Mouse (Mus musculus) lung, postnatal 0 days (tissue): Measurements from ENCODE around the gene Tmco4. TPM values are rescaled to one million over a fixed set of nuclear protein-coding genes. Genes with fewer than 3 reads are reported as not detected.
A peak's percentile ranks its signal among the peaks of the same experiment; 100 is the strongest.

Source experiments
- ATAC-seq: fragments of 200-750 bp; cut with Nextera tagmentation; 2 replicates; pipeline ENCODE4 v1.8.0; 2017; ENCODE audit warnings: moderate library complexity
- DNase-seq: peaks from one replicate; pipeline ENCODE4 v3.0.0-alpha.2; 2016; ENCODE audit warnings: low spot score
- H3K27ac ChIP-seq: fragments of 300-500 bp; sonication (generic); 2 replicates; pipeline ENCODE4 v1.5.1; 2014; ENCODE audit warnings: antibody characterized with exemption, mild to moderate bottlenecking, low read length, mixed read lengths
- H3K27me3 ChIP-seq: fragments of 300-500 bp; sonication (generic); replicated peaks from 2 replicates; pipeline ENCODE4 v1.6.1; 2014; ENCODE audit warnings: low read length, mixed read lengths; ENCODE audit not compliant: insufficient read depth
- H3K36me3 ChIP-seq: fragments of 300-500 bp; sonication (generic); 2 replicates; pipeline ENCODE4 v1.6.1; 2014; ENCODE audit warnings: low read length, mixed read lengths; ENCODE audit not compliant: insufficient read depth
- H3K4me1 ChIP-seq: fragments of 300-500 bp; sonication (generic); 2 replicates; pipeline ENCODE4 v1.6.1; 2014; ENCODE audit warnings: antibody characterized with exemption, low read depth, low read length, mixed read lengths; ENCODE audit not compliant: insufficient read depth
- H3K4me2 ChIP-seq: fragments of 300-500 bp; sonication (generic); replicated peaks from 2 replicates; pipeline ENCODE4 v1.6.1; 2014; ENCODE audit warnings: low read depth, mild to moderate bottlenecking, low read length, moderate library complexity, mixed read lengths
- H3K4me3 ChIP-seq: fragments of 300-500 bp; sonication (generic); 2 replicates; pipeline ENCODE4 v1.5.1; 2014; ENCODE audit warnings: low read depth, low read length
- H3K9ac ChIP-seq: fragments of 300-500 bp; sonication (generic); replicated peaks from 2 replicates; pipeline ENCODE4 v1.6.1; 2014; ENCODE audit warnings: low read depth, mild to moderate bottlenecking
- H3K9me3 ChIP-seq: fragments of 300-500 bp; sonication (generic); 2 replicates; pipeline ENCODE4 v1.6.1; 2016; ENCODE audit warnings: low read length, mixed read lengths
- CTCF ChIP-seq: IDR thresholded peaks from 2 replicates; pipeline ENCODE4 v1.5.1; 2016; ENCODE audit warnings: antibody characterized with exemption, mild to moderate bottlenecking
- EP300 ChIP-seq: IDR thresholded peaks from 2 replicates; pipeline ENCODE4 v1.6.1; 2016; ENCODE audit warnings: antibody characterized with exemption, mild to moderate bottlenecking, control low read depth
- WGBS: fragments of 180-500 bp; shearing (Covaris S2); extraction: QIAGEN DNeasy Blood & Tissue Kit; methylation state at CpG from one replicate; pipeline ENCODE4 v1.1.7; 2014; 5-methylcytosine and 5-hydroxymethylcytosine counted together
- polyA plus RNA-seq: library from polyadenylated mRNA; unstranded; fragments of >200 nt; fragmentation: Nextera tagmentation; extraction: Ambion mirVana; gene quantifications from 2 replicates; pipeline ENCODE4 v1.2.1, GENCODE M21; 2015

The Tmco4 gene
- polyA plus RNA-seq: 8.3 and 8.5 TPM in 2 replicates

DNA sequence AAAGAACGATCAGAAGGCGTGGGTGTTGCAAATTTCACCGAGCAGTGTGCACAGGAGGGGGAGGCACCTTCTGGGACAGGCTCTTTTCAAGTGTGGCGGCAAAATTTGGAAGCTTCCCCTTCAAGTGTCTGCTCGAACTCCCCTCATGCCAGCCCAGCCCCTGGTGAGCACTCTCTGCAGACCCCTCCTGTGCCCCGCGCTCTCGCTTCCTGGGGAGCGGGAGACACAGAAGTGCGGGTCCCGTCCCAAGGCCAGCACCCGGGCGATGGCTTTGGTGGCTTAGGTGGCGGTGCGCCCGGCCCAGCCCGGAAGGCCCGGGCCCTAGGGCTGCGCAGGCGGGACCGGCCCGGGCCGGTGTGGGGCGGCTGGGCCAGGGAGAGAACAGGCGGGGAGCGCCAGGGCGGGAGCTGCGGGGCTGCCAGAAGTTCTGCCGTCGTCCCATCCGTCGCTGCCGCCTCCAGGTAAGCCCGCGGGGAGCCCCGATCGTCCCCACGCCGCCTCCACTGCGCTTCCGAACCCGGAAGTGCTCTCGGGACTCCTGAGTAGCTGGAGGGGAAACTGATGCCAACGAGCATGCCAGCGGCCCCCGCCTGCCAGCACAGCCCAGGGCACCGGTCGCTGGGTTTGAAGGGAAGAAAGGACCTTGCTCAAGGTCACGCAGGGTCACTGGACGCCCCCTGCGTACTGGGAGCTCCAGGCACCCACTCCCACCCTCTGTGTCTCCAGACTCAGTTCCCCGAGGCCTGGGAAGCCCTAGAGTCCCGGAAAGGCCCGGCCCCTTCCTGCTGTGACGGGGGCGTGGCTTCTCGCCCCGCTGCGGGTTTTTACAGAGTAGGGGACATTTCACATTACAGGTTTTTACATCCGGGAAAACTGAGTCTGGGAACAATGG lies at the start of gene Tmco4:
TSS of gene Tmco4 (plus strand) at position 62 of the 892 bp plus-strand sequence.
- WGBS: 0% methylated on average over 43 of the region's 60 CpGs
- H3K27me3 ChIP-seq: no peaks in the 10 kb centered on the region
- TF ChIP-seq EP300 (no peak), CTCF (peak; percentile 6; the same call in 1 of the 2 replicates)
- no peaks in the 10 kb centered on the region for H3K36me3 ChIP-seq
- peak within 1 kb of the TSS; percentile 98 for H3K4me2 ChIP-seq
- H3K4me1 ChIP-seq: no peaks in the 10 kb centered on the region; the same call in 1 of the 2 replicates
- H3K9ac ChIP-seq: peak within 1 kb of the TSS; percentile 82
- H3K27ac ChIP-seq: peak within 1 kb of the TSS; percentile 97
- H3K4me3 ChIP-seq: peak within 1 kb of the TSS; percentile 68
- ATAC-seq: peak; percentile 72
- no peaks in the 10 kb centered on the region for H3K9me3 ChIP-seq
- peak; percentile 91 for DNase-seq

DNA sequence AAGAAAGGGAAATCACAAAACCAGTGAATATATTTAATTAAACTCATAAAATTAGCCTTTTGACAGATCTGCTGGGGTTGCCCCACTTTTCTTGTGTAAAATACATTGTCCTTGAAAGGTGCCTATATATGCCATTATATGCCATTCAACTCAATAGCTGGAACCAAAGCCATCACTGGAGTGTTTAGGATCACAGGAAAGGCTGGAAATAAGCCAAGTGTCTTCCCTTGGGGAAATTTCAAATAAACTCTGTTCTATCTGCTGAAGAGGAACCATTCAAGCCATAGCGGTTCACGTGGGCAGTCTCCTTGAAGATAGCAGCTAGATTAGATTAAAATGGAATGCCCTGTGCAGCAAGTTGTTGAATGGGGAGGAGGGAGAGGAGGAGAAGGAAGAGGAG lies 47.1 kb upstream of the Tmco4 start:
- no peak overlapping the region for H3K4me2 ChIP-seq
- no peak for TF ChIP-seq EP300
- TF ChIP-seq CTCF: no peak
- no peaks in the 10 kb centered on the region for H3K9me3 ChIP-seq
- H3K4me3 ChIP-seq: no peak overlapping the region
- 17% methylated on average over 2 of the region's 2 CpGs for WGBS
- no peaks in the 10 kb centered on the region for H3K36me3 ChIP-seq
- no peak for ATAC-seq
- no peak overlapping the region for H3K9ac ChIP-seq
- DNase-seq: no peak
- H3K27me3 ChIP-seq: no peaks in the 10 kb centered on the region
- no peak overlapping the region for H3K27ac ChIP-seq
- no peaks in the 10 kb centered on the region for H3K4me1 ChIP-seq

DNA sequence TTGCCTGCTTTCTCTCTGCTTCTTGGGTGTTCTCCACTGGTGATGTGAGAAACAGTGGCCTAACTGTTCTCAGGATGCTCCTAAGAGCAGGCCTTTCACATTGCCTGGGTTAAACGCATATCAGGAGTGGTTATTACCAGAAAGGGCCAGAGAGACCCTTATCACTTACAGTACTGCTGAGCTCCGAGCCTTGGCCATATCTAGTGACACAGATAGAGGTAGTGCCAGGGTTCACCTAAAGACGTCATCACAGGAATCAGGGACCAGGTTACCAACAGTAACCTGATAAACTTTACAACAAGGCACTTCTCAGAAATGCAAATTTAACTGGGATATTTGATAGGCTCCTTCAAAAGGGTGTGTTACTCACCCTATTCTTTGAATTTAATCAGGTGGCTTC lies 38.8 kb upstream of the Tmco4 start:
- H3K27ac ChIP-seq: no peak overlapping the region
- no peak for DNase-seq
- TF ChIP-seq EP300 (no peak), CTCF (no peak)
- no peak overlapping the region for H3K4me2 ChIP-seq
- no peak overlapping the region for H3K4me3 ChIP-seq
- H3K27me3 ChIP-seq: no peaks in the 10 kb centered on the region
- H3K9me3 ChIP-seq: no peaks in the 10 kb centered on the region
- ATAC-seq: no peak
- no peaks in the 10 kb centered on the region for H3K36me3 ChIP-seq
- no peak overlapping the region for H3K9ac ChIP-seq
- H3K4me1 ChIP-seq: no peaks in the 10 kb centered on the region
- 53% methylated on average over 3 of the region's 3 CpGs for WGBS

DNA sequence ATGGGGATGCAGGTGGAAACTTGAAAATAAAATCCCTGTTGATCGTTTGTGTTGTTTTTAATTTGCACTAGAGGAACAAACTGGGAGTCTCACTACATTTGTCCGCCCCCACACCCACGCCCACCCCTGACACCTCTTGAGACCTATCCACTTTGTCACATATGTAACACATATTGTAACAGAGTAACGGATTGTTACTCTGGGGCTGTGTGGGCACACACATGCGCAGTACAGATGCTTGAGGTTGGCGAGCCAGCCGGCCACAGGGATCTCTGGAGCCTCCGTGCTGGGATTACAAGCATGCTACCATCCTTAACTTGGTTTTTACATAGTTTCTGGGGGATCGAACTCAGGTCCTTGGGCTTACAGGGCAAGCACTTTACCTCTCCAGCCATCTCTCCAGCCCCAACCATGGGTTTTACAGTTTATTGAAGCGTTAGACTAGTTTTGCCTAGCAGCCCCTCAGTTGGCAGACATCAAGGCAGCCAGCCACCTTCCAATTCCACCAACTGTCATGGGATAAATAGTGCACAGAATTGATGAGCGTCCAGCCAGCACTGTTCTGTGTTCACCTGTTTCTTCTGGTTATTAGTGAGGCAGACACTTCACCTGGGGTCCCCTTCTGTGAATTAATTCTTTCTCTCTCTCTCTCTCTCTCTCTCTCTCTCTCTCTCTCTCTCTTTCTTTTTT lies 38.1 kb upstream of the Tmco4 start:
- Histone ChIP-seq H3K4me2 (no peak overlapping the region), H3K4me3 (no peak overlapping the region), H3K4me1 (no peaks in the 10 kb centered on the region; the same call in 1 of the 2 replicates), H3K9me3 (no peaks in the 10 kb centered on the region), H3K27me3 (no peaks in the 10 kb centered on the region), H3K9ac (no peak overlapping the region), H3K36me3 (no peaks in the 10 kb centered on the region), H3K27ac (no peak overlapping the region)
- 78% methylated on average over 11 of the region's 11 CpGs for WGBS
- DNase-seq: no peak
- no peak for ATAC-seq
- TF ChIP-seq CTCF (no peak), EP300 (no peak)

DNA sequence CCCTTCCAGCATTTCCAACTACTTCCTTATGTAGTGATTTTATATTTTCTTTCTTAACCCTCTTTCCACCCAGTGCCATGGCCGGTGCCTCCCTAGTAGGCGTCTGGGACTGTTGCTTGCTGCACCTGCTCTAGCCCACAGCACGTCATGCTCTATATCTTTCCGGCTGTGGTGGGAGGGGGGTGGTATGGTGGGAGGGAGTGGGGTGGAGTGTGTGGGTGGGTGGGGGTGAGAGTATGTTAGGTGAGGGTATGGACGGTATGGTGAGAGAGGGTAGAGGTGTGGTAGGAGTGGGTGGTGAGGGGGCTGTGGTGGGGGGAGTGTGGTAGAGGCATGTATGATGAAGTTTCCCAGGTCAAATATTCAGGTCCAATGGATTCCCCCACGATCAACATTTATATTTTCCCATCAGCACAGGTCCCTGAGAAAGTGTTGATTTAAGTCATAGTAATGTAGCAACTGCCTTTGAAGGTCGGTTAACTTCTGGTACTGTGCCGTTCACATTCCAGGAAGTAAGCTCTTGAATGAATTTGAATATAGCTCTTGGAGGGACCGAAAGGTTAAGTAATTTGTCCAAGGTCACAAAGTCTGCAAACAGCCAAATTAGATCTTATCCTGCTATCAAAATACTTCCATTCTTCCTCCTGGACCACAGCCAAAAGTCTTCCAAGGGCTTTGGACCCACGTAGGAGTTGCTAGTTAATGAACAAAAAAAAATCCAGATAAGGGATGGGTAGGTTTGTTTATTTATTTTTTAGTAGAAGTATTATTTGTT lies 34.0 kb upstream of the Tmco4 start:
- Histone ChIP-seq H3K27ac (peak overlapping the region; percentile 63), H3K9ac (no peak overlapping the region), H3K4me2 (no peak overlapping the region; the same call in 1 of the 2 replicates), H3K4me3 (no peak overlapping the region), H3K9me3 (no peaks in the 10 kb centered on the region), H3K27me3 (no peaks in the 10 kb centered on the region), H3K36me3 (no peaks in the 10 kb centered on the region), H3K4me1 (no peaks in the 10 kb centered on the region; the same call in 1 of the 2 replicates)
- WGBS: 33% methylated on average over 10 of the region's 10 CpGs
- ATAC-seq: peak; percentile 64
- no peak for TF ChIP-seq CTCF
- TF ChIP-seq EP300: peak; percentile 84
- peak; percentile 91 for DNase-seq

DNA sequence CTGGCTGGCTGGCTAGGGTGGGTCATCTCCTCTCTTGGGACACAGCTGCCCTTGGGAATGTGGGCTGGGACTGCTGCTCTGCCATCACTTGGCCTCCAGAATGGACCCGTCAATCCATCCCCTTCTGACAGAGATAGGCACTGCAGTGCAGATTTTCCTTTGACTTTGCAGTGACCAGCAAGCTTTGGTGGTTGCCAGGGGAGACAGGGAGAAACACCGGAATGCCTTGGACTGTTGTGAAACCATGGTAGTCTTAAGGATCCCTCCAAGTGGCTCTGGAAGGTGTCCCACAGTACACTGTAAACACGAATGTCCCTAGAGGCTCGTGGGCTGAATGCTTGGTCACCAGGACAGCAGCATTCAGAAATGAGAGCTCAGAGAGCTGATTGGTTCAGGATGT lies 33.2 kb upstream of the Tmco4 start:
- Histone ChIP-seq H3K4me1 (no peaks in the 10 kb centered on the region; the same call in 1 of the 2 replicates), H3K4me2 (no peak overlapping the region; the same call in 1 of the 2 replicates), H3K27ac (peak overlapping the region; percentile 63), H3K9ac (no peak overlapping the region), H3K9me3 (no peaks in the 10 kb centered on the region), H3K4me3 (no peak overlapping the region), H3K36me3 (no peaks in the 10 kb centered on the region), H3K27me3 (no peaks in the 10 kb centered on the region)
- ATAC-seq (peak; percentile 89), DNase-seq (peak; percentile 97)
- 38% methylated on average over 4 of the region's 4 CpGs for WGBS
- TF ChIP-seq CTCF (peak; percentile 49), EP300 (peak; percentile 83)
